Mouse (Mus musculus) heart, embryonic 10.5 days (tissue): Measurements from ENCODE around the gene Osgep. TPM values are rescaled to one million over a fixed set of nuclear protein-coding genes. Genes with fewer than 3 reads are reported as not detected.
A peak's percentile ranks its signal among the peaks of the same experiment; 100 is the strongest.
"Not testable (repeated sequence)": the region's sequence is repeated elsewhere in the genome, so short reads cannot be mapped to it uniquely, and the experiment has no call there.

ENCODE experiments used
- DNase-seq: peaks from one replicate; pipeline ENCODE4 v3.0.0-alpha.2; 2017; ENCODE audit warnings: low spot score
- H3K27ac ChIP-seq: fragments of 300-500 bp; sonication (generic); 2 replicates; pipeline ENCODE4 v1.5.1; 2016; ENCODE audit warnings: mild to moderate bottlenecking
- H3K27me3 ChIP-seq: fragments of 300-500 bp; sonication (generic); 2 replicates; pipeline ENCODE4 v1.6.1; 2016; ENCODE audit warnings: mild to moderate bottlenecking; ENCODE audit not compliant: poor library complexity, insufficient read depth, severe bottlenecking
- H3K36me3 ChIP-seq: fragments of 300-500 bp; sonication (generic); 2 replicates; pipeline ENCODE4 v1.6.1; 2016; ENCODE audit warnings: mild to moderate bottlenecking, moderate library complexity
- H3K4me1 ChIP-seq: fragments of 300-500 bp; sonication (generic); 2 replicates; pipeline ENCODE4 v1.6.1; 2016; ENCODE audit warnings: mild to moderate bottlenecking
- H3K4me3 ChIP-seq: fragments of 300-500 bp; sonication (generic); 2 replicates; pipeline ENCODE4 v1.5.1; 2016; ENCODE audit warnings: mild to moderate bottlenecking, moderate library complexity
- H3K9me3 ChIP-seq: fragments of 300-500 bp; sonication (generic); 2 replicates; pipeline ENCODE4 v1.6.1; 2016; ENCODE audit warnings: mild to moderate bottlenecking, moderate library complexity
- WGBS: fragments of 180-500 bp; shearing (Covaris S2); methylation state at CpG from one replicate; pipeline ENCODE4 v1.1.7; 2016; 5-methylcytosine and 5-hydroxymethylcytosine counted together
- polyA plus RNA-seq: library from polyadenylated mRNA; unstranded; fragments of >200 nt; fragmentation: Nextera tagmentation; extraction: Ambion mirVana; gene quantifications from 2 replicates; pipeline ENCODE4 v1.2.1, GENCODE M21; 2016

Osgep gene
- 132 and 145 TPM in 2 replicates for polyA plus RNA-seq

GRCm38 (mm10) chr14:50924281-50925064 is at the start of gene Osgep, which contains the start of gene Apex1:
Gene Osgep (minus strand): TSS chr14:50924893.
Gene Apex1 (plus strand): TSS chr14:50924968.
- no peaks in the 10 kb centered on the region for H3K27me3 ChIP-seq
- peaks cover 9% of the 10 kb centered on the region; the same call in 1 of the 2 replicates for H3K4me1 ChIP-seq
- H3K4me3 ChIP-seq: peak within 1 kb of the TSS; percentile 80
- DNase-seq: peak; percentile 98
- H3K27ac ChIP-seq: peak within 1 kb of the TSS; percentile 94
- under 1% methylated on average over 57 of the region's 57 CpGs for WGBS
- no peaks in the 10 kb centered on the region for H3K9me3 ChIP-seq
- H3K36me3 ChIP-seq: peaks cover 46% of the 10 kb centered on the region

GRCm38 (mm10) chr14:50973700-50974099 is 49.0 kb upstream of the Osgep start:
- no peaks in the 10 kb centered on the region for H3K27me3 ChIP-seq
- H3K4me1 ChIP-seq: peaks cover 13% of the 10 kb centered on the region
- no peak overlapping the region for H3K27ac ChIP-seq
- DNase-seq: no peak
- no peak overlapping the region for H3K4me3 ChIP-seq
- H3K36me3 ChIP-seq: no peaks in the 10 kb centered on the region
- no peaks in the 10 kb centered on the region for H3K9me3 ChIP-seq
- 37% methylated on average over 4 of the region's 4 CpGs for WGBS

GRCm38 (mm10) chr14:50973054-50973453 is 48.4 kb upstream of the Osgep start:
- not testable (repeated sequence) for H3K4me3 ChIP-seq, H3K36me3 ChIP-seq, H3K27me3 ChIP-seq, H3K9me3 ChIP-seq, DNase-seq, H3K27ac ChIP-seq
- 89% methylated on average over 5 of the region's 5 CpGs for WGBS
- H3K4me1 ChIP-seq: peaks cover 13% of the 10 kb centered on the region

GRCm38 (mm10) chr14:50970822-50971221 is 46.1 kb upstream of the Osgep start:
- Histone ChIP-seq H3K27me3 (no peaks in the 10 kb centered on the region), H3K4me1 (peaks cover 8% of the 10 kb centered on the region), H3K27ac (no peak overlapping the region), H3K36me3 (no peaks in the 10 kb centered on the region), H3K9me3 (no peaks in the 10 kb centered on the region), H3K4me3 (no peak overlapping the region)
- DNase-seq: no peak
- WGBS: 74% methylated on average over 1 of the region's 1 CpGs

GRCm38 (mm10) chr14:50969558-50970544 is 45.2 kb upstream of the Osgep start:
- Histone ChIP-seq H3K36me3 (no peaks in the 10 kb centered on the region), H3K27ac (peak overlapping the region; percentile 18; the same call in 1 of the 2 replicates), H3K4me3 (no peak overlapping the region), H3K27me3 (no peaks in the 10 kb centered on the region), H3K4me1 (peaks cover 4% of the 10 kb centered on the region; the same call in 1 of the 2 replicates), H3K9me3 (no peaks in the 10 kb centered on the region)
- WGBS: 22% methylated on average over 12 of the region's 12 CpGs
- DNase-seq: no peak

GRCm38 (mm10) chr14:50969041-50969440 is 44.3 kb upstream of the Osgep start:
- Histone ChIP-seq H3K9me3 (no peaks in the 10 kb centered on the region), H3K27me3 (no peaks in the 10 kb centered on the region), H3K36me3 (no peaks in the 10 kb centered on the region), H3K4me3 (no peak overlapping the region), H3K27ac (no peak overlapping the region), H3K4me1 (peaks cover 4% of the 10 kb centered on the region; the same call in 1 of the 2 replicates)
- no peak for DNase-seq
- 18% methylated on average over 1 of the region's 1 CpGs for WGBS

GRCm38 (mm10) chr14:50968216-50968980 is 43.7 kb upstream of the Osgep start:
- H3K27ac ChIP-seq: no peak overlapping the region
- WGBS: 80% methylated on average over 5 of the region's 5 CpGs
- no peaks in the 10 kb centered on the region for H3K36me3 ChIP-seq
- H3K27me3 ChIP-seq: no peaks in the 10 kb centered on the region
- H3K4me3 ChIP-seq: no peak overlapping the region
- peaks cover 4% of the 10 kb centered on the region; the same call in 1 of the 2 replicates for H3K4me1 ChIP-seq
- no peak for DNase-seq
- no peaks in the 10 kb centered on the region for H3K9me3 ChIP-seq

- H3K9me3 ChIP-seq, H3K27me3 ChIP-seq, H3K4me3 ChIP-seq, H3K4me1 ChIP-seq, H3K36me3 ChIP-seq, DNase-seq, H3K27ac ChIP-seq: not testable (repeated sequence)
- WGBS: 87% methylated on average over 5 of the region's 5 CpGs
Observed at GRCm38 (mm10) chr14:50958289-50958995, 33.7 kb upstream of the Osgep start.

GRCm38 (mm10) chr14:50957146-50957545 is 32.5 kb upstream of the Osgep start:
- not testable (repeated sequence) for H3K4me1 ChIP-seq, H3K4me3 ChIP-seq, H3K27ac ChIP-seq, H3K27me3 ChIP-seq, H3K9me3 ChIP-seq, DNase-seq, H3K36me3 ChIP-seq
- 67% methylated on average over 3 of the region's 3 CpGs for WGBS

GRCm38 (mm10) chr14:50956724-50957123 is 32.0 kb upstream of the Osgep start:
- not testable (repeated sequence) for H3K4me1 ChIP-seq, H3K9me3 ChIP-seq, H3K36me3 ChIP-seq, H3K27me3 ChIP-seq, DNase-seq, H3K27ac ChIP-seq, H3K4me3 ChIP-seq
- WGBS: 77% methylated on average over 6 of the region's 6 CpGs

GRCm38 (mm10) chr14:50955942-50956508 is 31.3 kb upstream of the Osgep start, which contains the start of gene Pnp2:
Gene Pnp2 (plus strand): TSS chr14:50955992.
- H3K36me3 ChIP-seq, H3K27ac ChIP-seq, H3K27me3 ChIP-seq, H3K9me3 ChIP-seq, DNase-seq, H3K4me1 ChIP-seq: not testable (repeated sequence)
- peak within 1 kb of the TSS; percentile 25 for H3K4me3 ChIP-seq
- WGBS: 7% methylated on average over 19 of the region's 19 CpGs
